Mouse (Mus musculus): ENCODE results near the gene Stk25.

- TF ChIP-seq POLR2A (IDR thresholded peaks at IDR 0.05; ENCODE audit: borderline replicate concordance, control insufficient read depth, low read depth, low read length) (no peak), CTCF (IDR thresholded peaks at IDR 0.05; ENCODE audit: control insufficient read depth, insufficient read depth, low read length) (no peak)
Observed at GRCm38 (mm10) chr1:93634481-93634891, 24.0 kb downstream of the Stk25 start.
